Mouse (Mus musculus): ENCODE results near the gene Itgb4. TPM values are rescaled to one million over a fixed set of nuclear protein-coding genes. Genes with fewer than 3 reads are reported as not detected.
A peak's percentile ranks its signal among the peaks of the same experiment; 100 is the strongest.
"Not testable (repeated sequence)": the region's sequence is repeated elsewhere in the genome, so short reads cannot be mapped to it uniquely, and the experiment has no call there.

Gene Itgb4
- total RNA-seq, 2 experiments from 2014 or later, result 2.3 to 3.1 TPM

DNA sequence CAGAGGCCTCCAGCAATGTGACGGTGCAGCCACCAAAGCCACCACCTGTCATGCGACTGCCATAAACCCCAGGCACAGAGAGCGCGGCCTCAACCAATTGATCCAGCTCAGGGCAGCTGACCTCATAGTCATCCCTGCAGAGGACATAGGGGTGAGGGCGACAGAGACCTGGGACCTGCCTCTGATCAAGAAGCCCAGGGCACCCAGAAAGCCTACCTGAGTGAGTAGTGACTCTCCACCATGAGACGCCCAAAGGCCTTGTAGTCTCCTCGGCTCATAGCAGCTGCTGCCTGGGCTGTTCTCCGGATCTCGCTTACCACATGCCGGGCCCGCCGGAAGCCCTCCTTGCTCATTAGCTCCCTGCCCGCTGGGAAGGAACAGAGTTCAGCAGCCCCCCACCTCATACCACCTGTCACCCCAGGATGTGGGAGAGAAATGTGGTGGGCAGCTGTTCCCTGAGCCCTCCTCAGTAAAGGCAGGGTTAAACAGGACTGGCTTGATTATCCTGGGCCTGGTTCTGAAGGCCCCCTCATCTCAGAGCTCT, 34.4 kb downstream of the Itgb4 start:
- no peak for DNase-seq

DNA sequence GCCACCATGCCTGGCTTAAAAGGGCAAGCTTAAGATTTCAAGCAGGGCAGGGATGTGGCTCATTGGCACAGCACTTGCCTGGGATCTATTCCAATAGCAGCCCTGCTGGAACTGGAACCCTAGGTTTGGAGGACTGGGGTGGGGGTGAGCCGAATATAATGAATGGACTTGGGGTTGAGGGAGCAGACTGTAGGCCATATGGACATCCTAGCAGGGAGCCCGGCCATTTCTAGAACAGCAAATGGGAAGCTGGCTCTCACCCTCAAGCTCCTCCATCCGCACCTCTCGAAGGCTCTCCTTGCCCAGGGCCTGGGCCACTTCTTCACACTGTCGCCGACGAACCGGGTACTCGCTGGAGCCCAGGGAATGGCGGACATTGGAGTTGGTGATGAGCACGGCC, 35.2 kb downstream of the Itgb4 start:
- no peak for DNase-seq

DNA sequence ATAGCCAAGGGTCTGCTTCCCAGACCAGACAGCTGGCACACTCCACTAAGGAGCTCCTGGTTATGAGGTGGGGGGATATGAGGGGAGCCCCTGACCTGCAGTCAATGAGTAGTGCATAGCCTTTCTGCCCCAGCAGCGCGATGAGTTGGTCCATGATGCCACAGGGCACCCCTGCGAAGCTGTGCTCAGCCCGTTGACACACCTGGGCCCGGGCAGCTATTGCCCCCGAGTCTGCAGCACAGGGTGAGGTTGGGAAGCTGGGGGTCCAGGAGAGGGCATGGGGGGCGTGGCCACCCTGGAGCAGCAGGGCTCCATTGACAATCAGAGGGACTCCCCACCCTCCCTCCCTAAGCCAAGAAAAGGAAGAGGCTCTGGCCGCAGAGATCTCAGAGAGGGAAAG, 35.6 kb downstream of the Itgb4 start:
- no peak for DNase-seq

DNA sequence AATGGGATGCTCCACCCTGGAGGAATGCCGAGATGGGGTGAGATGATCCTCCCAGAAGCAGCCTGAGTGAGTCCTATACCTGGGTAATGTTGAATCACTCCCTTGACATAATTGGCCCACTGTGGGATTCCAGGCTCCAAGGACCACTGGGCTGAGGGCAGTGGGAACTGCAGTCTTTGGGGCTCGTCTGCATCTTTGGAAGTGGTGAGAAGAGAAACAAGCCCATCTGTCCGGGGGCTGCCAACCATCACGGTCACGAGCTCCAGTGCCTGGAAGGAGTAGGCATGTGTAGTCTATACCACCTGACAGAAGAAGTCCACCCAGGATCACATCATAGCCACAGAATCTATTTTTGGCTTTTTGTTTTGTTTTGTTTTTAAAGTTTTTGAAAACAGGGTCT, 36.4 kb downstream of the Itgb4 start:
- no peak for DNase-seq

DNA sequence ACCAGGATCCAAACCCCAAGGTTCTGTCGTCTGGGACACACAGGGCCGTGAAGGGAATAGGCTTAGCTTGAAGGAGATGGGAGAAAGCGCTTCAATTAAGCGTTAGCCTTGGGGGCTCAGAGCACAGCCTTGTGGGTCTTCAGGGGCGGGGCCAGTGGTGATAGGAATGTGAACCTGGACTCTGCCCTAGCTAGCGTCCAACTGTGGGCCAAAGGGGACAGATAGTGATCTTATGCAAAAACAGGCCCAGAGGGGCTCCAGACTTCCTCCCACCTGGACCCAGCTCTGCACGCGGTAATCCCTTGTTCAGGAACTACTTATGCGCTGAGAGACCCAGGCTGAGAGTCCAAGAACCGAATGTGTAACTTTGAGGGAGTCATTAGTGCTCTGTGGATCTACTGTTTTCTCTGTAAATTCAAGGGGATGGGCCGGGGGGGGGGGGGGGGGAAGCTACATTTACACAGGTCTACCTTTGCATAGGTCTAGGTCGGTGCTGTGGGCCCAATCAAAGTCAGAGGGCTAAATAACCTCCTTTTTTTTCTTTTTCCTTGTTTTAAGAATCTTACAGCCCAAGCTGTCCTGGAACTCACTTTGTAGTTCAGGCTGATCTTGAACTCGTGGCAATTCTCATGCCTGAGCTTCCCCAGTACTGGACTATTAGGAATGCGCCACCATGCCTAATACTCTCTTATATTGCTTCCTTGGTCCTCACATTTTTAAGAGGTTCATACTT, 37.2 kb downstream of the Itgb4 start:
- no peak for DNase-seq

DNA sequence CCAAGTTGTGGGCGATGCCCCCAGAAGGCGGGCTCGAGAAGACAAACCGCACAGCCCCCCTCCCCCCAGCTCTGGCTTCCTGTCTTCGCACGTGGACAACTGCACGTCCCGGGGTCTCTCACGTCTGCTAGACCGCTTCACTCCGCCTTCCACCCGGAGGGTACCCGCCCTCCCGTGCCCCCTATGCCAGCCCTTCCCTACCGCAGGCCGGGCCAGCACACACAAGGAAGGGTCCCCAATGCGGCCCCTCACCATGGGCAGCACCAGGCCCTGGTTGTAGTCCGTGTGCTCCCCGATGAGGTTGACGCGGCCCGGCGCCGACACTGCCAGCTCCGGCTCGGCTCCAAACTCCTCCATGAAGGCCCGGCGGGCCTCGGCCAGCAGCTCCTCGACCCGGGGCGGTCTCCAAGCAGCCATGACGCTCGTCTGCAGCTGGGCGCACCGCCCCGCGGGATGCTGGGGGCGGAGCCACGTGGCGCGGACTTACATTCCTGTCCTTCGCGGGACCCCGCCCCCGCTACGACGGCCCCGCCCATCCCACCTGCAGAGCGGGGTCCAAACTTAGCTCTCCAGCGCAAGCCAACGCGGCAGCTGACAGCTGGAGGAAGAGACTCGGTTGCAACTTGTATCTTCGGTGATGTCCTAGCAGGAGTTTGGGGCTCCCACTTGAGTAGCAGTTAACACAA, 37.9 kb downstream of the Itgb4 start, which contains the start of gene Galk1:
Gene Galk1, minus strand, starts transcription at position 458 of the 686 bp plus-strand sequence.
- DNase-seq, result peak; percentile 93 to 96

DNA sequence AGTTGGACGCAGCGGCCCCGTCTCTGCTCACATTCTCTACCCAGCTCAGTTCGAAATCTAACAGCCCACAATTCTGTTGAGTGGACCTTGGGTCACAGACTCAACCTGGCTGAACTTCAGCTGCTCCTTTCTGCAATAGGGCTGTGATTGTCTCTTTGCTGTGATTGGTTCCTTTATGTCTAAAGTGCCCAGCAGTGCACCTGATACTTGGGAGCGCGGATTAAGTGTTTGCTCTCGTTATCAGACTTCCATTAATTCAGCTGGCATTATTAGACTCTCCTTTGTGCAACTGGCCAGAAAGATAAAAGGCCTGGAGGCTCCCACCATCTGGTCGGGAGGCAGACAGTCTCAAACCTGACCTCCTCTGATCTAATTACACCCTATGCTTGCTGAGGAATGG, 40.3 kb downstream of the Itgb4 start:
- no peak for DNase-seq

DNA sequence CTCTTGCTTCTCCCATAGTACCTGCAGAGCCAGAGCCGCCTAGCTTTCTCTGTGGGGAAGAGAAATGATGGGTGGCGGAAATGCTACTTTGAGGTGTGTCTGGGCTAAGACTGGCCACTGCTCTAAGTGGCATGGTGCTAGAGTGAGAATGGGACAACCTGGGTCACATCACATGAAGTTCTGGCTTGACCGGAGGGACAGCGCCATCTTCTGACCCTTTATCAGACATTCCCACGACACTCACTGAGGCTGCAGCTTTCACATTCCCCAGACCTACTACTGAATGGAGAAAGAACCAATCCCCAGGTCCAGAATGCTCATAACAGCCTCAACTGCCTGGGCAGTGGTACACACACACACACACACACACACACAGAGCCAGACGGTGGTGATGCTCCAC, 43.6 kb downstream of the Itgb4 start:
- peak in 1 of 2 experiments; percentile 26 for DNase-seq

DNA sequence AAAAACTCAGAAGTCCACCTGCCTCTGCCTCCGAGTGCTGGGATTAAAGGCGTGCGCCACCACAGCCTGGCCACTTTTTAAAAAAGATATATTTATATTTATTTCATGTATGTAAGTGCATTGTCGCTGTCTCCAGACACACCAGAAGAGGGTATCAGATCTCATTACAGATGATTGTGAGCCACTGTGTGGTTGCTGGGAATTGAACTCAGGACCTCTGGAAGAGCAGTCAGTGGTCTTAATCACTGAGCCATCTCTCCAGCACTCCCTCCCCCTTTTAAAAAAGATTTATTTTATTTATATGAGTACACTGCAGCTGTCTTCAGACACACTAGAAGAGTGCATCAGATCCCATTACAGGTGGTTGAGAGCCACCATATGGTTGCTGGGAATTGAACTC, 44.4 kb downstream of the Itgb4 start:
- not testable (repeated sequence) for DNase-seq

DNA sequence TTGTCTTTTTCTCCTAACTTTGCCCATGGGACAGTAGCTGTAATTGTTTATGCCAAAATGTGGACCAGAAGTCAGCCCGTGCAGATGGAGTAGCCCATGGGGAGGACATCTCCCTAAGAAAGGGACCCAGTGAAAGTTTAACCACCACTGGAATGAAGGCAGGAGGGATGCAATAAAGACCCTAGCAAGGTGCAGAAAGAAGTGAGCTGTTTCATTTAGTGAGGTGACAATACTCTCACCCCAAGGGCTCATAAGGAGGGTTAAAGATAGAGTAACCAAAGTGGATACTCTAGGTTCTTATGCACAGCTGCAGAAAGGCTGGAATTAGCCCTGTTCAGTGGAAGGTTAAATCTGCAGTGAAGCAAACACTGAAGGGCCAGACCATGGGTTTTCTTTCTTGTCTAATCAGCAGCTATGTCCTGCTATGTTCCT, 44.9 kb downstream of the Itgb4 start:
- DNase-seq, result no peak

DNA sequence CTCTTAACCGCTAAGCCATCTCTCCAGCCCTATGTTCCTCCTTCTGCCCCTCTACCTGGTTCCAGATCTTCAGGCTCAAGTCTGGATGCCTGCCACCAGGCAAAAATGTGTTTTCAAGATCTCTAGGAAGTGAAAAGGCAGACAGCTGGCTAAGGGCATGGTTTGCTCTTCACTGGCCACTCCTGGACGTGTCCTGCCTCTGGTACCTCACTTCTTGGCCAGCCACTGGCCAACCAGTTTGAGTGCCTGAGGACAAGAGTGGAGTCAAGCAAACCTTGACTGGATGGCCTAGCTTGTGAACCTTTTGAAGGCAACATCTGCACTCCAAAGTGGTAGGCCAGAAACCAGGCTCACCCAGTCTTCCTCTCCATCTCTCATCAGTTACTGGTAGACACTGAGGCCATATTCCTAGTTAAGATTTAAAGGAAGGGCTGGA, 45.5 kb downstream of the Itgb4 start:
- DNase-seq, result no peak

DNA sequence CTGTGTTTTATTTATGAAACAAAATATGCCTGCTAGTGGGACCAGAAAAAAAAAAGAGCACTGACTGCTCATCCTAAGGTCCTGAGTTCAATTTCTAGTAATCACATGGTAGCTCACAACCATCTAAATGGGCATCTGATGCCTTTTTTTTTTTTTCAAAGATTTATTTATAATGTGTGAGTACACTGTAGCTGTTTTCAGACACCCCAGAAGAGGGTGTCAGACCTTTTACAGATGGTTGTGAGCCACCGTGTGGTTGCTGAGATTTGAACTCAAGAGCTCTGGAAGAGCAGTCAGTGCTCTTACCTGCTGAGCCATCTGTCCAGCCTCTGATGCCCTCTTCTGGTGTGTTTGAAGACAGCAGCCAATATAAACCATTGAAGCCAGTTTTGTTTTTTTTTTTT, 46.0 kb downstream of the Itgb4 start:
- no peak for DNase-seq

DNA sequence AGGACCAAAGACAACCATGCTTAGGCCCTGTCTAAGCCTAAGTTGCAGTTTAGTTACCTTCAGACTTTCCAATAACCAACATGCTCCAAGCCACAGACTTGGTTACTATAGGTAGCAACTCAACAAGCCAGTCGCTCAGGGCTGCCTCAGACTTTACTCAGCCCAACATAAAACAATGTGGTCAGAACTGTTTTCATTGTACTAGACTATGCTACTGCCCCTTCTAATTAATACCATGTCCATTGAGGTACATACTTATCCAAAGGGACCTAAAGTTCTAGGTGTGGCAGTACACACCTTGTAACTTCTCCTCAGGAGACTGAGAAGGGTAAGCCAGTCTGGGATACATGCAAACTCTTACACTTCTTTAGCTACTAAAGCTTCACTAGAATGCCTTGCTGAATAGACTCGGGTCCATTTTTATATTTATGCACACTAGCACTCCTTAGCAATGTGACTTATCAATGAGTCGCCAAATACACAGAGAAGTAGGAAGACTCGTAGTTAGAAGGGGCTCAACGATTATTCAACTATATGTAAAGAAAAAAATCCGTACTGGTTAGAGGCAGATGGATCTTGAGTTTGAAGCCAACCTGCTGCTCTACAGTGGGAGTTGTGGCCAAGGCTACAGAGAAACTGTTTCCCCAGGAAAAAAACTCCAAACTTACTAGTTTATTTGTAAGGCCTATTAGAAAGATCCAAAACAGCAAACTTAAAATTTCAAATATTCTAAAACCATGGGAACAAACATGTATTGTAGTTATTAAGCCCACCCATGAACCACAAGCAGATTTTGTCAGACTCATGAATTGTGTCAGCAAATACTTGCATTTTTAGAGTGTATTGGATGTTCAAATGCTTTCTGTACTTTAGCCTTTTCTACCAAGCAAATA, 47.1 kb downstream of the Itgb4 start:
- DNase-seq, result no peak

DNA sequence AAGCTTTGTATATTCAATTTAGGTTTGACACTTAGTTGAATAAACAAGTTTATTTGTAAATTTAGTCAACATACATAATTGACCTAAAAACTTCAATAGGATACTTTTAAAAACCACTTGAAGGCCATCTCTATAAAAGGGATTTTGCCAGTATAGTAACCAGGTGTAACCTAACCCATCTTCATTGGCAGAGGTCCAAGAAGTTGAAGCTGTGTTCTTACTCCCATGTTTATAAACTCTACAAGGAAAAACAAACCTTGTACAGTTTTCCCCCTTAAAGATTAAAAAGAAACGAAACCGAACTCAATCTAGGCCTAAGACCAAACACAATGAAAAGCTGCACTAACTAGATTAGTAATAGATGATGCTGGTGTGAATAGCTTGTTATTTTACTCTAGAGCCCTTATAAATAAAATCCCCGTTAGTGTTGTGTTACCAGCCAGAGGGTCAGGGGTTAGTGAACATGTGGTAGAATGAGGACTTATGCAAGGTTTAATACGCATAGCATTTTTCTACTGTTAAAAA, 47.8 kb downstream of the Itgb4 start:
- no peak for DNase-seq

DNA sequence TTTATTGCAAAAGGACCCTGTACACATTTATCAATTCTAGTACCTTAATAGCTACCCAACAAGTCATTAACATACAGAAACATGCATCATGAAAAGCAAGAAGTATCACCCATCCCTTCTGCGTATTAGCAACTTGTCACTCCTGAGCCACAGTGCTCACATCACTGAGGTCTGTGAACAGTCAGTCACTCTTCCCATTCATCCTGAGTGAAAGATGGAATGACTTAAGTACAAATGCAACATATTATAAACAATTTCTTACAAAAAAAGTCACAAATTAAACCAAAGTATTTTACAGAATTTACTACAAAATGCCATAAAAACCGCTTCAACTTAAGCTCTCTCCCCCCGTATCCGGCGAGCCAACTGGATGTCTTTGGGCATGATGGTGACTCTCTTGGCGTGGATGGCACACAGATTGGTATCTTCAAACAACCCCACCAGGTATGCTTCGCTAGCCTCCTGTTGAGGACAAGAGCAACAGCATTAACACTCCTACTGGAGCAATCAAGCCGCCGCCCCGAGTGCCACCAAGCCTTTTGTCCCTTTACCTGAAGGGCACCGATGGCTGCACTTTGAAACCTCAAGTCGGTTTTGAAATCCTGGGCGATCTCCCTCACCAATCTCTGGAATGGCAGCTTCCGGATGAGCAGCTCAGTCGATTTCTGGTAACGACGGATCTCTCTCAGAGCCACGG, 48.7 kb downstream of the Itgb4 start:
- not testable (repeated sequence) for DNase-seq

DNA sequence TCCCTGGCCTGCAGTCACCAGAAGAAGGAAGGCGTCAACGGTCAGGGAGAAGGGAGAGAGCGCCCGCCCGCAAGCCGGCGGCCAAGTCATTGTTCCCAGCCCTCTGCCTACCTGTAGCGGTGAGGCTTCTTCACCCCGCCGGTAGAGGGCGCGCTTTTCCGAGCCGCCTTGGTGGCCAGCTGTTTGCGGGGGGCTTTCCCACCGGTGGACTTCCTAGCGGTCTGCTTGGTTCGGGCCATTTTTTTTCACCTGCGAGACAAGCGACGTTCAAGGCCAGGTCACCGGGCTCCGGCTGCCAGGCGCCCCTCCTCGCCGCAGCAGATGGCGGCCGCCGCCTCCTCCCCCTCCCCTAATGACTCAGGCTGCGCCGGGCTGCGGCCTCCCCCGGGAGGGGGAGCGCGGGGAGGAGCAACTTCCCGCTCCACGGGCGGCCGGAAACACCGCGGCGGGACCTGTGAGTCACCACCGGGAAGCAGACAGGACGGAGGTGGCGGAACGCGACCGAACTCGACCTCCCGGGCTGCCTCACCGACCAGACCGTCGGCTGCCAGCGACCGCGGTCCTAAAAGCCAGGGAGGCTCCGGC, 49.4 kb downstream of the Itgb4 start:
- peak; percentile 94 for DNase-seq

DNA sequence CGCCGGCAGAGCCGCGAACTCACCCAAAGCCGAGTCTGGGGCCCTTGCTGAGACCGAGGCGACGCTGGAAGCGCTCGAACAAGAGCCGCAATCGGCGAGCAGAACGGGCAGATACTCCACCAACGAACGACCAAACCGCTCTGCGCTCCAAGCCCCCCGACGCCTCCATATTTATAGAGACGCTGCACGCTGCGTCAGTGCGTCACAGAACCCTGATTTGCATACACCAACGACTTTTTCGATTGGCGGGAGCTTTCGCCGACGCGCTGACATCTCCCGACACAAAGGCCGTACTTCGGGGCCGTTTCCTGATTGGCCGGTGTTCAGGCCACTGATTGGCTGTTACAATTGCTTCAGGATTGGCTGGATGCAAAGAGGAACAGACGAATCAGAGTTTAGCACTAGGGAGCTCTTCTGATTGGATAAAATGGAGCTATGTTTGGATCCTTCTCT, 49.9 kb downstream of the Itgb4 start:
- peak; percentile 93 to 94 for DNase-seq

DNA sequence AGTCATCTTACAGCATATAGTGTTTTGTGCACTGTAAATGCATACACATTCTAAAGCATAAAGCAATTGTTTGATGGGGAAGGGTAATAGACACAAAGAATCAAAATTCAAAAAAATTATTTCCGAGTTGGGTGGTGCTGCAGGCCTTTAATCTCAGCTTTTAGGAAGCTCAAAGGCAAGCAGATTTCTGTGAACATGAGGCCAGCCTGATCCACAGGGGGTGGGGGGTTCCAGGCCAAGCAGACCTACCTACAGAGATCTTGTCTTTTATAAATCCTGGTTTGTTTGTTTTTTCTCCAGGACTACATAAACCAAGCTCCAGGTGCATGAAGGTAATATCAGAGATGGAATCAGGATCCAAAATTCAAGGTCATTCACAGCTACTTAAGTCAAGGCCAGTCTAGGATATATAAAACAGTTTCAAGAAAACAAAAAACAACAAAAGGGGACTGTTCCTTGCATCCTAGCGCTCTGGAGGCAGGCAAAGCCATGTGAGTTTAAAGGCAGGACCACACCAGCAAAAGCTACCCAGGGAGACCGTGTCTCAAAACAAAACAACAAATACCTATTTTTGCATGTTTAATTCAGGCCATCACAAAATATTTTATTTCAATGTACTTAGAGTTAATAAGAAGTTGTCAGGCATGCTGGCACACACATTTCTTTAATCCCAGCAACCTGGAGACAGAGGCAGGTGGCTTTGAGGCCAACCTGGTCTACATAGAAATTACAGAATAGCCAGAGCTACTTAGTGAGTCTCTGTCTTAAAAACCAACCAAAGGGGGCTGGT, 50.7 kb downstream of the Itgb4 start:
- DNase-seq, result no peak

DNA sequence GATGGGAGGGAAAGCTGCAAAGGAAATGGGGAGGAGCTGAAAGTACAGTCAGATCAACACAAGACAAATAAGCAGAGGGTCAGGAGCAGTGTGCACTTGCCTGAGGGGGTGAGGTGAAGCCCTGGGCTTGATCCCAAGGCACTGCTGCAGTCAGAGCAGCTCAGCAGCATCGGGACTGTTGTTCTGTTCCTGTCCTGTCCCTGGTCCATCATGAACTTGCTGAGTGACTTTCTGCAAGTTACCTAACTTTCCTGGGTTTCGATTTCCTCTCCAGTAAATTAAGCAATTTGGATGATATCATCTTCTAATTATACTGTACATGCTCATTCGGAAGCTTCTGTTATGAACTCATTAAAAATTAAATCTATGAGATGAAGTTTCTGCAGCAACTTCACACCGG, 53.2 kb downstream of the Itgb4 start, which contains the start of gene H3f3b:
Gene H3f3b, minus strand, starts transcription at position 207 of the 400 bp plus-strand sequence.
- no peak for DNase-seq

Measured in adrenal gland, postnatal 36 days (tissue).